Mouse (Mus musculus): ENCODE data around the gene Setd1a.

DNA sequence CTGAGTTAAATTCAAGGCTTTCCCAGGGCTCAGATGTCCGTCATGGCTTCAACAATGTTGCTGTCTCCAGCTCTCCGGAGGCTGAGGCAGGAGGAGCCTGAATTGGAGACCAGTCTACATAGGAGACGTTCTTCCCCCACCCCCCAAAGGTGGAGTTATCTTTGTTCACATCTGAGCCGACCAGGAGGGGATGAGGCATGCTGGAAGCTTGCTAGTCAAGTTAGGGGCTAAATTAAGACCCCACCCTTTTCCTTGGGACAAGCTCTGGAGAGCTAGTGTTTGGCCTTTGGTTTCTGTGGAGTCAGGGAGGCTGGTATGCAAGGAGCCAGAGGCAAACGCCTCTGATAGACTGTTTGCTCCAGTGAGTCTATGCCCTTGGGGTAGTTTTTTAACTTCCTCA, 23.3 kb upstream of the Setd1a start:
- no peak for TF ChIP-seq POLR2A (IDR thresholded peaks at IDR 0.05; ENCODE audit: insufficient read depth, low read length)
- no peak for TF ChIP-seq CTCF (IDR thresholded peaks at IDR 0.05; ENCODE audit: low read depth, low read length)
- TF ChIP-seq EP300 (IDR thresholded peaks at IDR 0.05; ENCODE audit: insufficient read depth, low read depth, low read length) = 0 out of 2 replicates have a peak, but pooled peaks have one; percentile 56

Measured in ES-Bruce4 (cell line).